ENCODE assay signal across 8 mouse cellular contexts in genomic region chr11:26961336-26961980, GRCm38 (mm10).
DNase-seq lines count a peak whose midpoint lies in the region; ATAC-seq and TF ChIP-seq lines count a peak whose summit lies in the region.

No protein-coding gene starts in this region.

- H3K4me3 ChIP-seq in embryonic facial prominence, embryonic 13.5 days = no peak overlapping the region
- no peak overlapping the region for H3K4me3 ChIP-seq in limb, embryonic 14.5 days (replicated peaks; ENCODE audit: low read length)

- DNase-seq in CD4-positive, CD25-positive, alpha-beta regulatory T cell, adult 2 months (ENCODE audit: low read depth, low spot score) = peak; percentile 76
- DNase-seq in heart, adult 9 months (ENCODE audit: low spot score in 2 of 2) = peak; percentile 11 to 72
- peak; percentile 84 for DNase-seq in kidney, adult 9 months
- DNase-seq in limb, embryonic 14.5 days (ENCODE audit: low spot score) = peak; percentile 86
- peak; percentile 66 to 88 for DNase-seq in spleen, postnatal 4 days (ENCODE audit: low spot score in 2 of 2)

- 0 out of 2 replicates have a peak overlapping the region, but pooled peaks have one; percentile 28 for H3K9ac ChIP-seq in embryonic facial prominence, embryonic 13.5 days
- H3K9ac ChIP-seq in limb, embryonic 14.5 days (ENCODE audit: low read depth, low read length, severe bottlenecking) = no peak overlapping the region

- peak overlapping the region; percentile 43 for H3K4me2 ChIP-seq in embryonic facial prominence, embryonic 13.5 days
- H3K4me2 ChIP-seq in limb, embryonic 14.5 days (replicated peaks; ENCODE audit: low read depth, low read length, severe bottlenecking) = peak overlapping the region; percentile 34

- no peak for ATAC-seq in CD4-positive, CD25-positive, alpha-beta regulatory T cell, adult 4 months
- peak; percentile 76; the same call in 1 of the 2 replicates for ATAC-seq in embryonic facial prominence, embryonic 13.5 days (ENCODE audit: insufficient number of reproducible peaks, insufficient read depth, low FRiP score, low TSS enrichment, low read depth)
- ATAC-seq in limb, embryonic 14.5 days (ENCODE audit: low FRiP score, low read depth) = peak; percentile 91
- peak; percentile 92 for ATAC-seq in monocyte, adult 5-6 weeks (replicated peaks; ENCODE audit: insufficient number of reproducible peaks, low FRiP score, low TSS enrichment, poor library complexity, severe bottlenecking)

- no peaks in the 10 kb centered on the region for H3K27me3 ChIP-seq in embryonic facial prominence, embryonic 13.5 days
- no peaks in the 10 kb centered on the region for H3K27me3 ChIP-seq in limb, embryonic 14.5 days (ENCODE audit: control insufficient read depth, insufficient read depth, low read length)

- no peak overlapping the region for H3K27ac ChIP-seq in embryonic facial prominence, embryonic 13.5 days
- H3K27ac ChIP-seq in limb, embryonic 14.5 days (replicated peaks; ENCODE audit: low read depth, low read length) = 0 out of 2 replicates have a peak overlapping the region, but pooled peaks have one; percentile 13

- H3K9me3 ChIP-seq in embryonic facial prominence, embryonic 13.5 days = no peaks in the 10 kb centered on the region
- H3K9me3 ChIP-seq in limb, embryonic 14.5 days (ENCODE audit: control insufficient read depth, low read length) = no peaks in the 10 kb centered on the region

- peaks cover 9% of the 10 kb centered on the region for H3K4me1 ChIP-seq in embryonic facial prominence, embryonic 13.5 days
- peaks cover 7% of the 10 kb centered on the region for H3K4me1 ChIP-seq in limb, embryonic 14.5 days (ENCODE audit: control insufficient read depth, insufficient read depth, low read length)

- H3K36me3 ChIP-seq in embryonic facial prominence, embryonic 13.5 days = no peaks in the 10 kb centered on the region
- H3K36me3 ChIP-seq in limb, embryonic 14.5 days (ENCODE audit: control insufficient read depth, insufficient read depth, low read length) = no peaks in the 10 kb centered on the region

- no peak for TF ChIP-seq POLR2A in limb, embryonic 14.5 days (IDR thresholded peaks at IDR 0.05; ENCODE audit: borderline replicate concordance, extremely low read depth, insufficient read depth, insufficient read length)

- WGBS in embryonic facial prominence, embryonic 13.5 days = 6% methylated on average over 5 of the region's 5 CpGs
- 12% methylated on average over 5 of the region's 5 CpGs for WGBS in limb, embryonic 14.5 days
